Mouse (Mus musculus): ENCODE results near the gene Slc25a3.

GRCm38 (mm10) chr10:91122646-91123045, 1.2 kb downstream of the Slc25a3 start:
- no peak for TF ChIP-seq GATA1 (IDR thresholded peaks at IDR 0.05; ENCODE audit: low read length)
- TF ChIP-seq TAL1 (IDR thresholded peaks at IDR 0.05; ENCODE audit: low read length) = no peak
